Mouse (Mus musculus): ENCODE results near the gene Vmn2r53. TPM values are rescaled to one million over a fixed set of nuclear protein-coding genes. Genes with fewer than 3 reads are reported as not detected.
"Not testable (repeated sequence)": the region's sequence is repeated elsewhere in the genome, so short reads cannot be mapped to it uniquely, and the experiment has no call there.

The Vmn2r53 gene
- polyA plus RNA-seq (2015; fragmentation: Nextera tagmentation; extraction: Ambion mirVana) = 0.01 TPM in 1 of 2 replicates, not detected in the other

- Histone ChIP-seq H3K4me1 (replicated peaks) (no peaks in the 10 kb centered on the region), H3K9ac (no peak within 1 kb of the TSS), H3K4me2 (no peak within 1 kb of the TSS), H3K9me3 (peaks cover 10% of the 10 kb centered on the region), H3K27ac (no peak within 1 kb of the TSS), H3K27me3 (no peaks in the 10 kb centered on the region), H3K4me3 (no peak within 1 kb of the TSS), H3K36me3 (no peaks in the 10 kb centered on the region)
- ATAC-seq (ENCODE audit: low FRiP score) = no peak
Observed at GRCm38 (mm10) chr7:12608688-12609087, at the start of gene Vmn2r53. TSS of gene Vmn2r53 (minus strand) at chr7:12608788.

GRCm38 (mm10) chr7:12640219-12640618 is 31.6 kb upstream of the Vmn2r53 start, which contains the start of gene Vmn2r54:
TSS of gene Vmn2r54 (minus strand) at chr7:12640319.
- not testable (repeated sequence) for ATAC-seq (ENCODE audit: low FRiP score); H3K9me3 ChIP-seq; H3K4me2 ChIP-seq; H3K36me3 ChIP-seq; H3K4me3 ChIP-seq; H3K4me1 ChIP-seq (replicated peaks); H3K9ac ChIP-seq; H3K27ac ChIP-seq; H3K27me3 ChIP-seq
- 84% methylated on average over 3 of the region's 4 CpGs for whole genome bisulfite sequencing

Other genes with a start within 250 kb of the Vmn2r53 start
- not detected in 2 replicates for gene Vmn1r84, start 239.5 kb downstream of the Vmn2r53 start, polyA plus RNA-seq (2015; fragmentation: Nextera tagmentation; extraction: Ambion mirVana)
- gene Zfp551, start 186.0 kb downstream of the Vmn2r53 start, polyA plus RNA-seq (2015; fragmentation: Nextera tagmentation; extraction: Ambion mirVana) = 10.0 and 10.1 TPM in 2 replicates
- 49.7 and 50.6 TPM in 2 replicates for gene Zfp606, start 130.5 kb downstream of the Vmn2r53 start, polyA plus RNA-seq (2015; fragmentation: Nextera tagmentation; extraction: Ambion mirVana)
- gene 2900092C05Rik, start 96.3 kb downstream of the Vmn2r53 start, polyA plus RNA-seq (2015; fragmentation: Nextera tagmentation; extraction: Ambion mirVana) = not detected in 2 replicates
- not detected in 2 replicates for gene Vmn2r54, start 31.5 kb upstream of the Vmn2r53 start, polyA plus RNA-seq (2015; fragmentation: Nextera tagmentation; extraction: Ambion mirVana)
- not detected in 2 replicates for gene Vmn2r55, start 76.2 kb upstream of the Vmn2r53 start, polyA plus RNA-seq (2015; fragmentation: Nextera tagmentation; extraction: Ambion mirVana)
- gene Vmn2r56, start 126.2 kb upstream of the Vmn2r53 start, polyA plus RNA-seq (2015; fragmentation: Nextera tagmentation; extraction: Ambion mirVana) = not detected in 2 replicates
- 20.1 and 22.9 TPM in 2 replicates for gene Zscan18, start 194.8 kb upstream of the Vmn2r53 start, polyA plus RNA-seq (2015; fragmentation: Nextera tagmentation; extraction: Ambion mirVana)
- gene Zfp329, start 210.1 kb upstream of the Vmn2r53 start, polyA plus RNA-seq (2015; fragmentation: Nextera tagmentation; extraction: Ambion mirVana) = 30.6 and 31.3 TPM in 2 replicates
- 28.9 and 33.3 TPM in 2 replicates for gene Zfp110, start 226.0 kb upstream of the Vmn2r53 start, polyA plus RNA-seq (2015; fragmentation: Nextera tagmentation; extraction: Ambion mirVana)